Mouse (Mus musculus) MEL-GATA-1-ER (cell line): ENCODE results near the gene Prkg1.

ENCODE experiments used
- DNase-seq: peaks from one replicate; pipeline ENCODE4 v3.0.0-alpha.2; 2012; ENCODE audit warnings: low read depth; ENCODE audit errors: extremely low read depth

The Prkg1 gene

DNA sequence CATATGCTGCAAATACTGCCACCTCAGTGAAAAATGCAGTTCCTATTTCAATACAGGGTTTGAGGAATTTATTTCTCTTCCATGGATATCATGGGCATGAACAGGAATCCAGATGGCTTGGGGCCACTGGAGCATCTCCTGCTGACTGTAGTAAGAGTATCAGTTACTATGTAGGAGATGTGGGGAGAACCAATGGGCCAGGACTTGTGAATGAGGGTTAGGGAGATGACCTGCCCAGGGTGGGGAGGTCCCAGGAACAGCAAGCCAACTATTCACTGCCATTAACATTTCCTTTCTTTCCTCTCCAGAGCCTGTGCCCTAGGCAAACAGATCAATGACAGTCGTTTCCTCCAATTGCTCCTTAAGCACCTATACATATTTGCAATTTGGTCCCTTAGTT is 593.8 kb downstream of the Prkg1 start:
- no peak for DNase-seq

DNA sequence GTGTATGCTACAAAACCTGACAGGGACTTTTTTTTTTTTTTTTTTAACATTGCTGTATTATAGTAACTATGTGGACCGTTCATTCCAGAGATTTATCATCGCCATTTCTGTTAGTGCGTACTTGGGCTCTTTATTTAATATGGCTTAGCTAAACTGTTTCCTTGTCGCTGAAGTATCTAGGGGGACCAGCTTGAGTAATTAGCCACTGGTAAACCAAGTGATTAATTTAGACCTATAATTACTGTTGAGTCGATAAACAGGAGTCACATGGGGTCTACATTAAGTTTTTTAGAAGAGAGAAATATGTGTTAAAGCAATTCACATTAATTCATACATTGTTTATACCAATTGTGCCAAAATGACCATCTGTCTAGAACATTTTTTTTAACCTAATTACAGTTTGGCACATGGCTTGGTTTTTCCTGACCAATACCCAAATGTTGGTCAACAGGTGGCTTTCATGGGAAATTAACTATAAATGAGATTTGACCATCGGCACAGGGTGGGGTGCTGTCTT is 605.8 kb downstream of the Prkg1 start:
- DNase-seq = no peak

- DNase-seq = no peak
Measured at GRCm38 (mm10) chr19:31153399-31153798, 611.4 kb downstream of the Prkg1 start.

DNA sequence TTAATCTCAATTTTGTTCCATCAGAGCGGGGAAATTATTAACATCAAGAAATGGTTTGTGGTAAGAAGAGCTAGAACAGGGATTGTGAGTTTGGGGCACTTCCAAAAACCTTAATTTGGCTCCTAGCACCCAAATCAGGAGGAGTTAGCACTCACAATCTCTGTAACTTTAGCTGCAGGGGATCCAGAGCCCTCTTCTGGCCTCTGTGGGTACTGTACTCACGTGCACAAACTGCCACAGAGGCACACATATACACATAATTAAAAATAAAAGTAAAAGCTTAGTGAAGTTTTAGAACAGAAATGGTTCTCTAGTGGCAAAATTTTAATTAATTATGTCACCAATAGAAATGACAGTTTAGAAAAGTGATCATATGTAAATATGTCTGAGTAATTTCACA is 614.9 kb downstream of the Prkg1 start:
- no peak for DNase-seq

- no peak for DNase-seq
Measured at GRCm38 (mm10) chr19:31147457-31147856, 617.4 kb downstream of the Prkg1 start.

DNA sequence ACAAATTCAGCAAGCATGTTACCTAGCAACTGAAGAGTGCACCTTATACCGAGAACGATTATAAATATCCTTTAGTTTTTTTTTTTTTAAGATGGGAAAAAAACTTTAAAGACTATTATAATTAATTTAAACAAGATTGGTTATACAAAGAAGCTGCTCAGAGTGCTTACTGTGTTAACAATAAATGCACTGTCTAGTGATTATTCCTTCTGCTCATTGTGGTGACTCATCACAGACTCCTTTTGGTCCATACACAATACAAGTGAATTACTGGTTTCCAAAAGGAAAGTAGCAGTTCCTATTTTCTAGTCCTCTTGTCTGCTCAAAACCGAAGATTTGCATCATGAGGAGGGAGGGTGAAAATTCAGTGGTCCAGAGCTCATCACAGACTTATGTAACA is 618.7 kb downstream of the Prkg1 start:
- DNase-seq = no peak

- DNase-seq = no peak
Measured at GRCm38 (mm10) chr19:31141905-31142304, 622.9 kb downstream of the Prkg1 start.

DNA sequence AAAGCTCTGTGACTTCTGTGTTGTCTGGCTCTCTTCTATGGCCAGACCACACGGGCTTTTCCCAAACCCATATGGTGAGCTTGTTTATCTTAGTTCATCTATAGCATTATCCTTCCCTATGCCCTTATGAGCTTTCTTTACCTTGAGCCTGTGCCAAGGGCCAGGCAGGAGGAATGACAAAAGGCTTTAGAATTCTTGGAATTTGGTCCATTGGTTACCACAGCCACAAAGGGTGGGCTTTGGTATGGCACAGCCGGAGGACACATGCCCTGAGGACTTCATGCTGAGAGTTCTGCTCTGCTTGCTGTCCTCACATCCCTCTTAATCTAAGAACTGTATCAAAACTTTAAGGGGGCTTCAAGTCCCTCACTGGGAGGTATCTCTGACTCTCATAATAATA is 628.5 kb downstream of the Prkg1 start:
- DNase-seq = no peak

DNA sequence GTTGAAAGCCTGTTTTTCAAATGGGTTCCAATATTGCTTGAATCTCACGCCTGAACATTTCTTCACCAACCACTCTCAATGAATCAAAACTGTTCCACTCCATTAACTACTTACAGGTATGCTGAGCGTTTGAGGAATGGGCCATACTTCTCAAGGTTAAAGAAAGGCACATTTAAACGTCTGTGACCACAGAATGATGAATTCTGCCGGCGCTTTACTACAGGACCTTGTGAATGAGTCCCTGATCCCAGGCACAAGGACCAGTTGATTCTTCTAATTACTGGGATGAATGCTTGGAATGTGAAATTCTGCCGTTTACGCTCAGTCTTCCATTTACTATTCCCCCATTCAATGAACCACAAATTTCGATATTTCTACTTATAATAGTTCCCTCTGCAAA is 632.2 kb downstream of the Prkg1 start:
- DNase-seq = no peak

GRCm38 (mm10) chr19:31124628-31125027 is 640.2 kb downstream of the Prkg1 start:
- no peak for DNase-seq

- DNase-seq = no peak
Measured at GRCm38 (mm10) chr19:31114690-31115089, 650.1 kb downstream of the Prkg1 start.

DNA sequence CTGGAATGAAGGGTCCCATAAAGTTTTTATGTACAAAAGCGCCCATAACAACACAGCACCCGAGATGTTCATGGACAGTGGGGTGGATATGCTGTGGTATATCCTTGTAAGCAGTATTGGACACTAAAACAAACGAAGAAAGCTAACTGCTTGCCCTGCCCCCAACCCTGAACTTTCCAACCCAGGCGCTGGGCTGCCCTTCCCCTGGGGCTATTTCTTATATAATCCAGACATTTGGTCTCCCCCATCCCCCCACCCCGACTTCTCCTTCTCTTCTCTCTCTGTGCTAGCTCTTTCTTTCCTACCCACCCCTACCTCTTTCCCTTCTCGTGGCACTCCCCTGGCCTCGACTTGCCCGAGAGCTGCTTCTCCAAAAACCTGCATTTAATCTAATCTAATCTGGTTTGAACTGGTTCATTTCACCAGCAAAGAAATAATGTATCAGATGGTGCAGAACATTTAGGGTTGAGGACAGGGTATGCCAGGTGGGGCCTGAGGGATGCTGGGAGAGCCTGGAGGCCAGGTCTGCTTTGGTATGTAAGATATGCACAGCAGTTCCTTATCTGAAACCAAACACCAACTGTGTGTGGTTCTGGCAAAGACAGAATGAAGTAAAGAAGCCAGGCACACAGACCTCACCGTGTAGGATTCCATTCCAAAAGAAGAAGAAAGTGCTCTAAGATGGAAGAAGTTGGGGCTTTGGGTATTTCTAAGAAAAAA is 657.8 kb downstream of the Prkg1 start:
- no peak for DNase-seq

- no peak for DNase-seq
Measured at GRCm38 (mm10) chr19:31106036-31106435, 658.8 kb downstream of the Prkg1 start.

DNA sequence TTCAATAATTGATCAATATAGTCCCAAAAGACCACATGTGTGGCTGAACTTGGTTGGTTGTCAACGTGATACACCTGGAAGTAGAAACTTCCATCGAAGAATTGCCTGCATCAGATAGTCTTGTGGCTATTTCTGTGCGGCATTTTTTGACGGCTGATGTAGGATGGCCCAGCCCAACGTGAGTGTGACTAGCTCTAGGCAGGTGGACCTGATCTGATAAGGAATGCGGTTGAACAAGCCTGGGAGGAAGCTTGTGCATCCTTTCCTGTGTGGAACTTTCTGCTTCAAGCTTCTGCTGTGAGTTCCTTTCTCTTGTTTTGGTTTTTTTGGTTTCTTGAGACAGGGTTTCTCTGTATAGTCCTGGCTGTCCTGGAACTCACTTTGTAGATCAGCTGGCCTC is 660.1 kb downstream of the Prkg1 start:
- no peak for DNase-seq

DNA sequence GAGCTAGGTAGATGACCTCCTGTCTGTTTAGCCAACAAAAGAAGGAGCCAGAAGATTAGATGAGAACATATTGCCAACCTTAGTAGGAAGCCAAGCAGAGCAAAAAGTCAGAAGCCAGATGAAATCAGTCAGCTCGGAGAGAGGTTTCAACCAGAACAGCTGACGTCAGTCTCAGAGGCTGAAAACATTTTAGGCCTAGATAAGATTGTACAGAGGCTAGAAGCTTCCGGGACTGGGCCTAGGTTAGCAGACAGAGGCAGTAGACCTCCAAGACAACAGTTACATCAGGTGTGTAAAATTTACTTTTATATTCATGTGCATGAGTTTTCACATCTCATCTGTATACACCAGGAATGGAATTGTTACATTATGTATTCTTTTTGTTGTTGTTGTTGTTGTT is 665.5 kb downstream of the Prkg1 start:
- DNase-seq = no peak

DNA sequence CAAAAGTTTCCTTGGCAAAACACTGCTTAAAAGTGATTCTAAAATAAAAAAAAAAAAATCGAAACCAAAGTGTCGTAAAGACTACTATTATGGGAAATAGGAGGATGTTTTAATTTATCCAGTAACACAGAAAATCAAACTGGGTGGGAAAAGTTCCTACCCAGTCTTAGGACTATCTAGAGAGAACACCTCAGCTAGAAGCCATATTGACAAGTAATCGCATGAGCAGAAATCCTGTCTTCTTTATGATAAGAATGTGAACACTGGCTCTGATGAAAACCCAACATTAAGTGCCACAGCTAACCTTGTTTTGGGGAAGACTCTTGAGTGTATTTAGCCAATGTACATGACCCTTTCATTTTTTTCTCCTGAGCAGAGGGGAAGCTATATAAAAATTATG is 667.0 kb downstream of the Prkg1 start:
- no peak for DNase-seq

GRCm38 (mm10) chr19:31083761-31084160 is 681.1 kb downstream of the Prkg1 start:
- DNase-seq = no peak

GRCm38 (mm10) chr19:31082662-31083429 is 682.0 kb downstream of the Prkg1 start, which contains the start of gene Cstf2t:
Gene Cstf2t (plus strand): TSS chr19:31082837.
- no peak for DNase-seq

DNA sequence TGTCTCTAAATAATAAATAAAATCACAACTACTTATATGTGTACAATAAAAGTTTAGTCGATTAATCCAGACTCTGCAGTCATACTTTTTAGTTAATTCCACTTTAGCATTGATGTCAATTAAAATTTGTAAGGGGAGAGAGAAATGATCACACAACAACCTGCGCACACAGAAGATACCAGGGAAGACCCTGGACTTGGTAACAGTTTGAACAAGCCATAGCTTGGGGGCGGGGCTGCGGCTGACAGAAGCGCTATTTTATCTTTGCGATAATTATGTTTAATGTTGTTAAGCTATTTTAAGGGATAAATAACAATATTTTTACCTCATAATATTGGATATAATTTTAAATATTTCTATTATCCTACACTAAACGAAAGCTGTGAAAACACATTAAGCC is 682.6 kb downstream of the Prkg1 start:
- no peak for DNase-seq

GRCm38 (mm10) chr19:31078241-31078640 is 686.6 kb downstream of the Prkg1 start:
- no peak for DNase-seq

GRCm38 (mm10) chr19:31076106-31076505 is 688.7 kb downstream of the Prkg1 start:
- no peak for DNase-seq

DNA sequence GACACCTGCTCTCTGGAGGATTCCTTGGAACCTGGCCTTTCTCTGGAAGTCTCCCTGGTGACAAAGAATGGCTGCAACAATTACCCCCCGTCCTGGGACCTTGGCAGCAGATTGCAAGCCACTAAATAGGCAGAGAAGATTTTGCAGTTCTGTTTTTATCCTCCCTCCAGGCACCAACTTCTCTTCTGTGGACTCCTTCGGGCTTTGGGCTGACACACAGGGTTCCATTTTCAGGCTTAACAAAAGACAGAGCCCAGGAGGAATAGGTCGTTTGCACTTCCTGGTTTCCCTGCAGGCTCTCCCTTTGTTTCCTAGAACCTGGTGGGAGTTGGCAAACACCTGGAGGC is 690.1 kb downstream of the Prkg1 start:
- no peak for DNase-seq
